Mouse (Mus musculus): ENCODE results near the gene Sdhc.

- TF ChIP-seq CTCF (IDR thresholded peaks at IDR 0.05; ENCODE audit: low read depth) = no peak
- TF ChIP-seq EP300 (IDR thresholded peaks at IDR 0.05; ENCODE audit: low read depth) = no peak
Measured at GRCm38 (mm10) chr1:171190832-171191231, 40.4 kb upstream of the Sdhc start.
